Mouse (Mus musculus) intestine, embryonic 14.5 days (tissue): ENCODE measurements around the gene Slc11a1. TPM values are rescaled to one million over a fixed set of nuclear protein-coding genes. Genes with fewer than 3 reads are reported as not detected.
"Not testable (repeated sequence)": the region's sequence is repeated elsewhere in the genome, so short reads cannot be mapped to it uniquely, and the experiment has no call there.

Experiments
- ATAC-seq: fragments of 200-750 bp; cut with Nextera tagmentation; replicated peaks from 2 replicates; pipeline ENCODE4 v1.8.0; 2017; ENCODE audit warnings: low read depth, moderate number of reproducible peaks, moderate TSS enrichment, moderate library complexity; ENCODE audit not compliant: low FRiP score, low TSS enrichment
- DNase-seq: peaks from one replicate; pipeline ENCODE4 v3.0.0-alpha.2; 2018; ENCODE audit warnings: low spot score
- H3K27ac ChIP-seq: fragments of 300-500 bp; sonication (generic); 2 replicates; pipeline ENCODE4 v1.5.1; 2014; ENCODE audit warnings: low read depth, mild to moderate bottlenecking, control low read depth
- H3K27me3 ChIP-seq: fragments of 300-500 bp; sonication (generic); replicated peaks from 2 replicates; pipeline ENCODE4 v1.6.1; 2014; ENCODE audit warnings: low read length, control low read depth; ENCODE audit not compliant: control insufficient read depth, insufficient read depth
- H3K36me3 ChIP-seq: fragments of 300-500 bp; sonication (generic); 2 replicates; pipeline ENCODE4 v1.6.1; 2014; ENCODE audit warnings: low read length, control low read depth; ENCODE audit not compliant: control insufficient read depth, insufficient read depth
- H3K4me1 ChIP-seq: fragments of 300-500 bp; sonication (generic); replicated peaks from 2 replicates; pipeline ENCODE4 v1.6.1; 2014; ENCODE audit warnings: low read length, control low read depth, mixed read lengths; ENCODE audit not compliant: control insufficient read depth, insufficient read depth
- H3K4me2 ChIP-seq: fragments of 300-500 bp; sonication (generic); 2 replicates; pipeline ENCODE4 v1.6.1; 2014; ENCODE audit warnings: low read length
- H3K4me3 ChIP-seq: fragments of 300-500 bp; sonication (generic); 2 replicates; pipeline ENCODE4 v1.5.1; 2014; ENCODE audit warnings: low read depth, low read length, control low read depth, mixed read lengths
- H3K9ac ChIP-seq: fragments of 300-500 bp; sonication (generic); 2 replicates; pipeline ENCODE4 v1.6.1; 2014; ENCODE audit warnings: mild to moderate bottlenecking, low read length
- H3K9me3 ChIP-seq: fragments of 300-500 bp; sonication (generic); 2 replicates; pipeline ENCODE4 v1.6.1; 2016; ENCODE audit warnings: low read length, control low read depth; ENCODE audit not compliant: control insufficient read depth
- WGBS: fragments of 180-500 bp; shearing (Covaris S2); extraction: QIAGEN DNeasy Blood & Tissue Kit; methylation state at CpG from one replicate; pipeline ENCODE4 v1.1.7; 2014; 5-methylcytosine and 5-hydroxymethylcytosine counted together
- polyA plus RNA-seq: library from polyadenylated mRNA; unstranded; fragments of >200 nt; fragmentation: Nextera tagmentation; extraction: Ambion mirVana; gene quantifications from 2 replicates; pipeline ENCODE4 v1.2.1, GENCODE M21; 2014

Slc11a1 gene
- 5.9 and 6.6 TPM in 2 replicates for polyA plus RNA-seq

DNA sequence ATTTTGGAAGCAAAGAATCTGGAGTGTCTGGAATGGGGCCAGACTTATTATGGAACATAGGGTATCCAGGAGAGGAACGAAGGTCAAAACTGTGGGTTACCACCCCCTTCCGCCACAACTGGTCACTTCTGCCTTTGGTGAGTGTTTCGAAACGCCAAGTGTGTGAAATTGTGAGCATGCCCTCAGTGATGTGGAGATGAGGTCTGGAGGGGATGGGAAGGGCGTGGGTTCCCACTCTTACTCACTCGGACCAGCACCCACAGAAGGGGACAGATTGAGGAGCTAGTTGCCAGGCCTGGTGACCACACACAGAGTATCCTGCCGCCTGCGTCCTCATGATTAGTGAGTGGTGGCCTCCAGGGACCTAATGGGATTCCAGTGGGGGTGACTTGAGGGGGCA is at the start of gene Slc11a1:
Gene Slc11a1 (plus strand): TSS at position 216 of the 400 bp plus-strand sequence.
- H3K27ac ChIP-seq: no peak within 1 kb of the TSS
- ATAC-seq (no peak), DNase-seq (no peak)
- no peaks in the 10 kb centered on the region for H3K9me3 ChIP-seq
- no peaks in the 10 kb centered on the region for H3K4me1 ChIP-seq
- H3K27me3 ChIP-seq: no peaks in the 10 kb centered on the region
- WGBS: 65% methylated on average over 8 of the region's 8 CpGs
- no peak within 1 kb of the TSS for H3K4me3 ChIP-seq
- no peak within 1 kb of the TSS for H3K4me2 ChIP-seq
- H3K36me3 ChIP-seq: no peaks in the 10 kb centered on the region
- no peak within 1 kb of the TSS for H3K9ac ChIP-seq

GRCm38 (mm10) chr1:74326916-74327315 is 48.1 kb upstream of the Slc11a1 start:
- H3K27ac ChIP-seq, H3K36me3 ChIP-seq, H3K4me3 ChIP-seq, H3K27me3 ChIP-seq, H3K9me3 ChIP-seq, H3K4me2 ChIP-seq, DNase-seq, H3K9ac ChIP-seq, ATAC-seq, H3K4me1 ChIP-seq: not testable (repeated sequence)
- WGBS: 75% methylated on average over 2 of the region's 2 CpGs

DNA sequence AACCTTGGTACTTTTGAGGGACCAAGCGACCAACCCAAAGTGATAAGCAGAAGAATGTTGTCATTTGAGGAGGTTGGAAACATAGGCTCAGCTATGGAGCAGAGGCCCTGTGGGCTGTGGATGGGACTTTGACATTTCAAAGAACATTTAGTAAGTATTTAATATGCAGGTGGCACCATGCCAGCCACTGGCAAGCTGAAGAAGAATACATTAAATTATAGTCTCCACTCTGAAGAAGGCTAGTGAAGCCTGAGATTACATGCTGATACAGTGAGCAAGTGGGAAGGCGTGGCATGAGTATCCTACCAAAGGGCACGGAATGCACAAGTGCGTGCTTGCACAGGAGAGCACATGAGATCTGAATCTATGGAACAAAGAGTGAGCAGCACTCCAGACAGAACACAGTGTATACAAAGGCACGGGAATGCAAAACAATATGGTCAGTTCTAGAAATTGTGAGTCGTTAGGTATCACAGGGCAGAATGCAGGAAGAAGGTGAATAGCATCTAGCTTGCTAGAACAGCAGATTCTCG is 45.0 kb upstream of the Slc11a1 start:
- Histone ChIP-seq H3K9me3 (no peaks in the 10 kb centered on the region), H3K27ac (no peak overlapping the region), H3K4me1 (peaks cover 13% of the 10 kb centered on the region), H3K4me2 (no peak overlapping the region), H3K27me3 (no peaks in the 10 kb centered on the region), H3K4me3 (no peak overlapping the region), H3K9ac (no peak overlapping the region), H3K36me3 (no peaks in the 10 kb centered on the region)
- 63% methylated on average over 7 of the region's 7 CpGs for WGBS
- DNase-seq (no peak), ATAC-seq (no peak)

DNA sequence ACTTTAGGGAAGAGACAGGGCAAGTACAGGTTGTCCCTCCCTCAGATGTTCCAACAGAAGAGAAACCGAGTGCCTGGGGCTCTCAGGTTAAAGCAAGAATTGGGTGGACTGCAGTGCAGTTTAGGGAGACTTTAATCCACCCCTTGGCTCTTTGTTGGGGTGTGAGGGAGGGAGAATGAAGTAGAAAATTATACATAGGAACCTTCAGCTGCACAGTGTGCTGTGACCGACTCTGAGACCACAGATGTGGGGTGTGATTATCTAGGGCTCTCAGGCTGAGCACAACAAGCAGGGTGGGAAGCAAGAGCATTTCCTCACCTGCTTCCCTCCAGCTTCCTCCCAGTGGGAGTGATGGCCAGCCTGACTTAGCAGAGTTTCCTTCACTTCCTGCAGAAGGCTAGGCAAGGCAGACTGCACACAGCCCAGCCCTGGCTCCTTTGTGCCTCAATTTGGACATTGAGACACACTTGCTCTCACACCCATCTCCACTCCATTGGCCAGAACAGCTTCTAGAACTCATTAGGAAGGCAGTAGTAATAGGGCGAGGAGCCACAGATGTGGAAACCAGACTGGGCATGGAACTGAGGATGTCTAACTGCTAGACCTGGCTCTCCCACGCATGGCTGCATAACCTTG is 43.8 kb upstream of the Slc11a1 start:
- H3K9ac ChIP-seq: no peak overlapping the region
- H3K4me2 ChIP-seq: no peak overlapping the region
- DNase-seq (no peak), ATAC-seq (no peak)
- no peak overlapping the region for H3K4me3 ChIP-seq
- peaks cover 13% of the 10 kb centered on the region for H3K4me1 ChIP-seq
- no peak overlapping the region for H3K27ac ChIP-seq
- H3K27me3 ChIP-seq: no peaks in the 10 kb centered on the region
- no peaks in the 10 kb centered on the region for H3K9me3 ChIP-seq
- H3K36me3 ChIP-seq: no peaks in the 10 kb centered on the region
- 75% methylated on average over 4 of the region's 4 CpGs for WGBS

DNA sequence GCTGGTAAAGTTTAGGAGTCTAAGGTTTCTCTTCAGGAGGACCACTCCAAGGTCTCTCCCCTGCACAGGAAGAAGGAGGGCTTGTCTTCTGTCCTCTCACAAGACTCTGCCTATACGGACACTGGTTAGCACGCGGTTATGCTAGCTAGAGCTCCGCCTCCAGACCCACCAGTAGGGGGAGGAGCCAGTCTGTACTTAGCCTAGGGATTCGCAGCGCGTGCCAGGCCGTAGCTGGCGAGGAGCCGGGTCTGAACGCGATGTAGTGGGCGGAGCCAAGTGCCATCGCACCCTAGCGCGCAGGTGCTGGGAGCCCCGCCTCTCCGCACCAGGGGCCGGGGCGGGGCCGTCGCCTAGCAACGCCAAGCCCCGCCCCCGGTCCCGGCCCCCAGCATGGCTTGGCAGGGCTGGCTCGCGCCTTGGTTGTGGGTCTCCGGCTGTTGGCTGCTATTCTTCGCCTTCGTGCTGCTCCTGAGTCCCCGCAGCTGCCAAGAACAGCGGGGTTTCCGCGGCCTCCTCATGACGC is 42.7 kb upstream of the Slc11a1 start:
- Histone ChIP-seq H3K27me3 (no peaks in the 10 kb centered on the region), H3K36me3 (no peaks in the 10 kb centered on the region), H3K9me3 (no peaks in the 10 kb centered on the region), H3K27ac (peak overlapping the region; percentile 51; the same call in 1 of the 2 replicates), H3K9ac (peak overlapping the region; percentile 40), H3K4me2 (peak overlapping the region; percentile 57), H3K4me1 (peaks cover 13% of the 10 kb centered on the region), H3K4me3 (peak overlapping the region; percentile 49)
- 0% methylated on average over 36 of the region's 36 CpGs for WGBS
- ATAC-seq (peak; percentile 95), DNase-seq (peak; percentile 97)

GRCm38 (mm10) chr1:74332930-74333329 is 42.1 kb upstream of the Slc11a1 start:
- Histone ChIP-seq H3K27me3 (no peaks in the 10 kb centered on the region), H3K9ac (peak overlapping the region; percentile 40), H3K4me3 (peak overlapping the region; percentile 49), H3K4me2 (peak overlapping the region; percentile 57), H3K4me1 (peaks cover 13% of the 10 kb centered on the region), H3K9me3 (no peaks in the 10 kb centered on the region), H3K27ac (peak overlapping the region; percentile 51; the same call in 1 of the 2 replicates), H3K36me3 (no peaks in the 10 kb centered on the region)
- DNase-seq: peak; percentile 59
- 2% methylated on average over 9 of the region's 9 CpGs for WGBS
- no peak for ATAC-seq

DNA sequence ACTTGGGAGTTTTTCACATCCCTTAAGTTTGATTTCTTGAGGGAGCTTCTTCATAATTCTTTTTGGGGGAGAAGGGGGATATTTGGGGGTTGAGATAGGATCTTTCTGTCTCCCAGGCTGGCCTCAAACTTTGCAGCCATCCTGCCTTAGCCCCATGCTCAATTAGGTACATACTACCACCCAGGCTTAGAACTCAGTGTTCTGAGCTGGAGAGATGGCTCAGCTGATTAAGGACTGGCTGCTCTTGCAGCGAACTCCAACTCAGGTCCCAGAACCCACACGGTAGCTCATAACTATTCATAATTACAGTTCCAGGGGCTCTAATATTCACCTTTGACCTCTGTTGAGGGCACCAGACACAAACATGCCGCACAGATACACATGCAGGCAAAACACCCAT is 40.4 kb upstream of the Slc11a1 start:
- Histone ChIP-seq H3K27ac (no peak overlapping the region), H3K4me1 (peaks cover 13% of the 10 kb centered on the region), H3K27me3 (no peaks in the 10 kb centered on the region), H3K36me3 (no peaks in the 10 kb centered on the region), H3K9ac (no peak overlapping the region), H3K4me2 (no peak overlapping the region), H3K9me3 (no peaks in the 10 kb centered on the region), H3K4me3 (no peak overlapping the region)
- DNase-seq (no peak), ATAC-seq (no peak)
- 73% methylated on average over 3 of the region's 3 CpGs for WGBS

DNA sequence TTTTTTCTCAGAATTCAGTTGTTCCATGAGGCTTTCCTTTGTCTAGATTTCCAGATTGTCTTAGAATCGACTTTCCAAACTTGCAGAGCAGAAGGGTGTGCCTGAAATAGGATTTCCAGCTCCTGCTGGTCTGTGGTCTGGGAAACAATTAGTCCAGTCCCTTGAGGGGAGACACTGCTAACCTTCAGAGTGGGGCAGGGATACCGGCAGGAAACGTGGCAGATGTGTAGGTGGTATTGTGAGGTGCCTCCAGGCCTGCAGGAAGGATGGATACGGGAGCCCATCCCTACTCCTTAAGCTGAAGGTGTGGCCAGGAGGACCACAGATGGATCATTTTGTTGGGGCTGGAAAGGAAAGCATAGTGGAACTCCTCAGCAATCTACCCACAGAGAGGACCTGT is 40.0 kb upstream of the Slc11a1 start:
- 53% methylated on average over 4 of the region's 4 CpGs for WGBS
- DNase-seq (no peak), ATAC-seq (no peak)
- no peak overlapping the region for H3K9ac ChIP-seq
- no peaks in the 10 kb centered on the region for H3K36me3 ChIP-seq
- no peak overlapping the region for H3K27ac ChIP-seq
- no peak overlapping the region for H3K4me3 ChIP-seq
- H3K4me1 ChIP-seq: peaks cover 13% of the 10 kb centered on the region
- H3K4me2 ChIP-seq: no peak overlapping the region
- H3K27me3 ChIP-seq: no peaks in the 10 kb centered on the region
- H3K9me3 ChIP-seq: no peaks in the 10 kb centered on the region
